Mouse (Mus musculus): ENCODE data around the gene Xkr7.

Gene Xkr7

DNA sequence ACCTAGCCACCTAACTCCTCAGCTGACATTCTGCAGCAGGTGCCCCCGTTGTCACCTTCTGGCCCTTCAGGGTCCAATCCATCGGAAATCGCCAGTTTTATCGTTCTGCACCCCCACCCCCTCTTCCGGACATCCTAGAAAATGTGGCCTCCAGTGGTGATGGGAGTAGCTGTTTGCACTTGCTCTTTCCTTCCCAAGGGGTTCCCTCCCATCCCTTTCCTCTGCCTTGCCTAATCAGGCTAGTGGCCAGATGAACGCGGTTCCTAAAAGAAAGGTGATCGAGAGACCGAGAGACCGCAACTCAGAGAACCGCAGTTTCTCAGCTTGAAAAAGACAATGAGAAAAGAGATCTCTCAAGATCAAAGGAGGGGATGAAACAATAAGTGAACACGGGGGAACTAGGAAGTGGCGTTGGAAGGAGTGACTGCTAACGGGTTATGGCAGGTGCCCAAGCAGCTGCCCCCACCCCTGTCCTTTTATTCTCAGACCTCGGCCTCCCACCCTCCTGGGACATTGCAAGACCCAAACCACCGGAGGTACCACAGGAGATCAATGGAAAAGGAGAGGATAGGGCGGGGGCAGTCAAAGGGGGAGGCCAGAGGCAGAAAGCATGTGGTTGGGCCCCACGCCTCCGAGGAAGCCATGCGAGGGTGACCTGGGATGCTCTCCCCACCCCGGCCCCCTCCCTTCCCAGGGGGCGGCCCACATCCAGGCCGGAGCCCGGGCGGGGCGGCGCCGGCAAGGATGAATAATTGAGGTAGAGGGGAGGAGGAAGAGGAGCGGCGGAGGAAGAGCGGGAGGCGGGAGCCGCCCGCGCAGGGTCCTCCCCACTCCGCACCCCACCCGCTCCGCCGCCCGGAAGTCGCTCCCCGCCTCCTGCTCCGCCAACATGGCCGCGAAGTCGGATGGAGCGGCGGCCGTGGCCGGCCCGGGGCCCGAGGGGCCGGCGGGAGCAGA is at the start of gene Xkr7:
TSS of gene Xkr7 (plus strand) at position 727 of the 957 bp plus-strand sequence.
- peak in 1 of 2 experiments; percentile 38 for DNase-seq (ENCODE audit: low spot score in 2 of 2)

GRCm38 (mm10) chr2:152985582-152985981 is 46.1 kb upstream of the Xkr7 start:
- peak; percentile 25 to 43 for DNase-seq (ENCODE audit: low spot score in 2 of 2)

- DNase-seq (ENCODE audit: low spot score in 2 of 2) = no peak
Measured at GRCm38 (mm10) chr2:152991529-152991928, 40.1 kb upstream of the Xkr7 start.

- DNase-seq (ENCODE audit: low spot score in 2 of 2) = no peak
Measured at GRCm38 (mm10) chr2:152997046-152997445, 34.6 kb upstream of the Xkr7 start.

DNA sequence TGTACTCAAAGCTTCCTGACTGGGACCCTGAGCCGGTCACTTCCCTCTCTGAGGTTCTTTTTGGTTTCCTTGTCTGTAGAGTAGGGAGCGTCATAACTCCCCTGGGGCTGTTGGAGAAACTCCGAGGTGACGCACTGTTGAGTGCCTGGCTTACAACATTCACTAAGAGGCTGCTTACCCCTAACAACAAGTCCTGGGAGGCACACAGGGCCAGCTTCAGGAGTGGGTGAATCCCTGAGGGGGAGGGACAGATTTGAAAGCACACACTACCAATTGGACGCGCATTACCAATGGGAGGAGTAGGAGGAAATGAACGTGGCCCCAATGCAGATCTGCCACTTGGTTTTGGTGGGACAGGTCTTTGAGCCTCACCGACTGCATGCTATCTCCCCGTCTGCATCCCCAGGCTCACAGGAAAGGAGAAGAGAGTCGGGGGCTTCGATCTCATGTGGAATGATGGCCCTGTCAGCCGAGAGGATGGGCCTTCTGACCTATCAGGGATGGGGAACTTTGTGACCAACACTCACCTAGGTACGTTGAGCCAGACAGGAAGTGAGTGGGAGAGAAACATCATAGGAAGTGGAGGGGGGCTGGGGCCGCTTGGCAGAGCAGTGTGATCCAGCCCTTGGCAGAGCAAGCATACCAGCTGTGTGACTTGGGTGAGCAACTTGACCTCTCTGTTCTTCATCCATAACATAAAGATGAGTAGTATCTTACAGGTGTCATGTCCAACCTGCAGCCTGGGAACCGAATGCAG is 29.0 kb upstream of the Xkr7 start:
- no peak for DNase-seq (ENCODE audit: low spot score in 2 of 2)

DNA sequence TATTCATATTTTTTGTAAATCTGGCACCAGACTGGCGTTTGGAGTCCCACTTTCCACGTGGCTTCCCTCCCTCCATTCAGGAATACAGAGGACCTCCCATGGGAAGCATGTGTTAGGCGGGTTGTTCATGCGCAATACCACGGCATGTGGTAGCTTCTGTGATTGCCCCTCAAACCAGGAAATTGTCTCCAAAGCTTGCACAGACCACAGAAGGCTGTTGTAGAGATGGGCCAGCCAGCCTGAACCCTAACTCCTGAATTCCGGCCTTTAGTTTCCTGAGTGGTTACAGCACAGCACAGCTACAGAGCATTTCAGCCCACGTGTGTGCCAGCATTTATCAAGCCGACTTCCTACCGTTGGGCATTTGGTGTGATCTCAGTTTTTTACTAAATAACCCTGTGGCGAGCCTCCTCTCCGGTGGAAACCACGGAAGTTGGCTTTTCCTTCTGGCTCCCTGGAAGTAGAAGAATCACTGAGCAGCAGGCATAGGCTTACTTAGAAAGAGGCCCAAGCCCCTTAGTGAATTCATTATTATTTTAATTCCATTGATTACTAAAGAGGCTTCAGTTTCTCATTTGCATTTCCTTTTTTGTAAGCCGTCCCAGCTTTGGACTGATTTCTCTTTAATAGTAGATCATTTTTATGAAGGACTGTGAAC is 27.8 kb upstream of the Xkr7 start:
- DNase-seq (ENCODE audit: low spot score in 2 of 2) = no peak

GRCm38 (mm10) chr2:153005981-153006380 is 25.7 kb upstream of the Xkr7 start:
- DNase-seq (ENCODE audit: low spot score in 2 of 2) = no peak

DNA sequence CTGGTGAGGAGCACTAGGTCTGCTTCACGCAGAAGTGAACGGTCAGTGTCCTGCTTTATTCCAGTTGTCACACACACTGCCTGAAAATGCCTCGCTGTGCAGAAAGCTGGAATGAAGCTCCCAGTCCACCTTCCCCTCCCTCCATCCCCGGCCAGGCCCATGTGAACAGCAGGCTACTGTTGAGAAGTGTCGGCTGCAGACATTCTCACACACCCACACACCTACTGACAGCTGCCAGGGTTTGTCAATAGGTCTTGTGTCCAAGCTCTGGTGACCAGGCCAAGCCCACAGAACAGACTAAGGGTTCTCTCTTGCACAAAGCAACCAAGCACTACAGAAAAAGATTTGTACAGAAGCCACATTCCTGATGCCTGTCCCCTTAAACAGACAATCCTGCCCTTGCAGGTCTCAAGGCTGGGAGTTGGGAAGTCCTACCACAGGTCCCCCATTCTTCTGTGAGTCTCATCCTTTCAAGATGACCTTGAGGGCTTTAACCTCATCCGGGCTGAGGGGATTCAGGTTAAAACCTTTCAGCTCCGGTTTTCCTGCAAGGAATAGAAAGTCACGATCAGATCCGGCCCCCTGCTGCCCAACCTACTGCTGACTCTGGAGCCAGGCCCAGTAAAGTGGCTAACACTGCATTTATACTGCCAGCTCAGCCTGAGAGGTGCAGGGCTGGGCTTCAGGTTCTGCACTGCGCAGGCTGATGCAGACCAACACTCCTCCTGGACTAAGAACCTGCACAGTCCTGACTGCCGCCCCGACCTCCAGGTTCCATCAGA is 22.3 kb upstream of the Xkr7 start:
- no peak for DNase-seq (ENCODE audit: low spot score in 2 of 2)

GRCm38 (mm10) chr2:153013724-153014515 is 17.7 kb upstream of the Xkr7 start:
- no peak for DNase-seq (ENCODE audit: low spot score in 2 of 2)

DNA sequence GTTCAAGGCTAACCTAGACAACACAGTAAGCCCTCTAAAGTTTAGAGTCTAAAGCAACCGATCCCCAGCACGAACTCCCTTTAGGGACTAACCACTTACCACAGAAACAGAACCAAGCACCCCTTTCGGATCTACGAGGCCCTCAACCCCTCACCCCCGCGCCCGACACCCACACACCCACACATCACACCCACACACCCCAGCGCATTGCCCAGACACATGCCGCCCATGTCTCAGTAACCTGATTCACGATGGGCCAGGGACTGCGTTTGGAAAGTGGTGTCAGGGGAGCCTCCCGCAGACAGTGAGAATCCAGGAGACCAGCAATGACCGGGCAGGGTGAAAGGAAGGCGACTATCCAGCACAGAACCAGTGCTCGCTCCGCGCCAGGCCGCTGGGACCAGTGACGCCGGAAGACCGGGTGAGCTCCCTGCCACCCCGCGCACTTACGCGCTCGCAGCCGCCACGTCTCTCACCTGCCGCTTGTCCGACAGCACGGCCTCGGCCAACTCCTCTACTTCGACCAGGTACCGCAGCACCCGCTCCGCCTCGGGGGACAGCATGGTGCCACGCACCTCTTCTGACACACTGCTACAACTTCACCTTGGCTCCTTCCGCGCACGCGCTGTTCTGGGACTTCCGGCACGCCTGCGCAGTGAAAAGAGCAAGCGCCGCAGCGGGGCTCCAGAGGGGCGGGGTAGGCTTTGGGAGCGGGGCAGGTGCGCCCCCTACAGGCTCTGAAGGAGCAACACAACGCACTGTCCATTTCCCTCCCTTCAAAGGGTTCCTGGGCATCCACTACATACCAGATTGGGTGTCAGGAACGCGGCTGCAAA is 16.7 kb upstream of the Xkr7 start, which contains the start of gene Pdrg1:
TSS of gene Pdrg1 (minus strand) at position 670 of the 836 bp plus-strand sequence.
- peak; percentile 85 to 93 for DNase-seq (ENCODE audit: low spot score in 2 of 2)

GRCm38 (mm10) chr2:153015804-153016203 is 15.8 kb upstream of the Xkr7 start:
- no peak for DNase-seq (ENCODE audit: low spot score in 2 of 2)

DNA sequence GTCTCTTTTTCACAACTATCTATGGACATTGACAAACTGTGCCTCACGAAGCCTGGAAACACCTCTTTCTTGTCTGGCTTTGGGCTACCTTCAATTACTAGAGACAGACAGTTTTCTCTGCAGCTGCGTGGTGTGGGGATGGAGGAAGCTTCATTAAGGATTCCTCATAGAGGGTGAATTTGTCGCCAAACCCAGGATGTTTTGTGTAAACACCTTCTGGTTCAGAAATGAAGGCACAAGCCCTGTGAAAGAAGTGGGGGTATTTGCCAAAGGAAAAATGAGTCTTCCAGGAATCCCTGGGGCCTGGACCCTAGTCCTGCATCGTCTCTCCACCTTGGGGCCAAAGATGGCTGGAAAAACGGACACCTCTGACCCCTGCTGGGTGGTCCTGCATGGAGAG is 14.9 kb upstream of the Xkr7 start:
- no peak for DNase-seq (ENCODE audit: low spot score in 2 of 2)

DNA sequence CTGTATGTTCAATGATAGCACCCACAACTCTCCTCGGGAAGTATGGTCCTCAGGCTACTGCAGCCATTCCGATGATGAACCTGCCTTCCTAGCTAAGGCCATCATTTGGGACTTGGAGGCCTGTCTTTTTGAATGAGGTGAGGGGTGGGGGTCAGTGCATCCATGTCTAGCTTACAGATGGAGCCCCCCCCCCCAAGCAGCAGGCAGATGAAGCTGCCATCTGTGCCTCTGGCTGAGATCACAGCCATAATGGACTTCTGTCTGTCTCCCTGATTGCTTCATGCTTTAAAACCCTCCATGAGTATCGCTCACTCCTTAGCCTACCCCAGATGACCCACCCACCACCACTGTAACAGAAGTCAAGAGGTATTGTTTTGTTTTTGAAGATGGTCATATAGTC is 12.3 kb upstream of the Xkr7 start:
- no peak for DNase-seq (ENCODE audit: low spot score in 2 of 2)

DNA sequence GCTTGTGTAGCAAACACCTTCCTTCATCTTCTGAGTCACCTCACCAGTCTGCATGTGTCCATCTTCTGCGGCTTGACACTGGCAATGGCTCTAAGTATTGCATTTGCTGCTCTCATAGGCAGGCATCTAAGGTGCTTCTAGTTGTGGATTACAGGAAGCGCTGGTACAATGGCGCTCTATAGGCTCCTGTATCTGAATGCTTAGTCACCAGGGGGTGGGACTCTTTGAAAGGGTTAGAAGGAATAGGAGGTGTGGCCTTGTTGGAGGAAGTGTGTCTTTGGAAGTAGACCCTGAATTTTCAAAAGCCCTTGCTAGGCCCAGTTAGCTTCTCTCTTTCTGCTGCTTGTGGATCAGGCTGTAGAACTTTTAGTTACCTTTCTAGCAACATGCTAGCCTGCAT is 10.5 kb upstream of the Xkr7 start:
- no peak for DNase-seq (ENCODE audit: low spot score in 2 of 2)

GRCm38 (mm10) chr2:153022855-153023254 is 8.8 kb upstream of the Xkr7 start:
- DNase-seq (ENCODE audit: low spot score in 2 of 2) = no peak

DNA sequence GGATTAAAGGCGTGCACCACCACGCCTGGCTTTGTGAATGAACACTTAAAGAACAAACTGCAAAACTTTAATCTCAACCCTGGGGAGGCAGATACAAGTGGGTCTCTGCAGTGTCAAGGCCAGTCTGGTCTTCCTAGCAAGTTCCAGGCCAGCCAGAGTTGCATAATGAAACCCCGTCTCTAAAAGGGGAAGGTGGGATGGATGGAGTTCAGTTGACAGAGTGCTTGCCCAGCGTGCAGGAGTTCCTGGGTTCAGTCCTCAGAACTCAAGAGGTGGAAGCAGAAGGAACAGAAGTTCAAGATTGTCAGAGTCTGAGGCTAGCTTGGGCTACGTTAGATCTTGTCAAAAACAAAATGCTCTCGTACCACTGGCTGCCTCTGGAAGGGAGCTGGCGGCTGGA is 5.6 kb upstream of the Xkr7 start:
- DNase-seq (ENCODE audit: low spot score in 2 of 2) = no peak

- no peak for DNase-seq (ENCODE audit: low spot score in 2 of 2)
Measured at GRCm38 (mm10) chr2:153027501-153027900, 4.2 kb upstream of the Xkr7 start.

DNA sequence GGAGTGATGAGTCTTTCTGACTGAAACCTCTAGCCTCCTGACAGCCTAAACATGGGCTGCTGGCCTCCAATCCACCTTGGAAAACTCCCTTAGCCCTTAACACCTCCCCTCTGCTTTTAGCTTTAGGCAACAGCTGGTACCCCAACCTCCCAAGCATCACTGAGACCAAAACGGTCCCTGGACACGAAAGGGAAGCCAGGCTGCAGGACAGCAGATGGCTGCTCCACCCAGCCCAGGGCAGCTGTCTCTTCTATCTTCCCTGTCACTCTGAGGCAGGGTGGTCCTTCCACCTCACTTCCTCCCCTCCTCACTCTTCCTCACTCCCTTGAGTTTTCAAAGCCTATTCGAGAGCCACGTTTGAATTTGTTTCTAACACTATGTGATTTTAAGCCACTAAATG is 1.2 kb upstream of the Xkr7 start:
- DNase-seq (ENCODE audit: low spot score in 2 of 2) = no peak

- peak in 1 of 2 experiments; percentile 66 for DNase-seq (ENCODE audit: low spot score in 2 of 2)
Measured at GRCm38 (mm10) chr2:153032083-153032842, 611 bp downstream of the Xkr7 start.

Data from frontal cortex, postnatal 10 days (tissue).